Mouse (Mus musculus) left cerebral cortex, adult 9 months (tissue): ENCODE data around the gene Smyd2.

Source experiments
- DNase-seq, 2 experiments: peaks; one replicate each; pipeline ENCODE4 v3.0.0; 2022; ENCODE audit warnings: low spot score in 2 of 2

Smyd2 gene

DNA sequence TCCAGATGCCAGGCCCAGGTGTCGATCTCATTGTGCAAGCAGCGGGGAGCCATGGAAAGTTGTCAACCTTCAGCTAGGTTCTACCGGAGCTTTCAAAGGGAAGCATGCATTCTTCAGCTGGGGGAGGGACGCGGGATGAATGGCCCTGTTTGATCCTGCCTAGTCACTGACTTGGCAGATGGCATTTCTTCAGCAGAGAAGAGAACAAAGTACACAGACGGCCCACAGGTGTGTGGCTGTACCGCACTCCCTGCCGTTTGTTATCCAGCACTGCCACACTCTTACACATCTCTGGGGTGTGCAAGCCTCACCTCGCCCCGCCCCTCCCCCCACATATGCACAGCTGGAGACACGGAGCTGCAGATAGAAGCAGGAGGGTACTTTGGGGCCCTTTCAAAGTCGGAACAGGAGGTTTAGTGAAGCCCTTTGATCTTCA is 91.3 kb downstream of the Smyd2 start:
- no peak for DNase-seq
